Mouse (Mus musculus): ENCODE measurements around the gene Olfr1322. TPM values are rescaled to one million over a fixed set of nuclear protein-coding genes. Genes with fewer than 3 reads are reported as not detected.

The Olfr1322 gene
- polyA plus RNA-seq (2012; ENCODE audit: low replicate concordance): not detected in 2 replicates

GRCm38 (mm10) chrX:49891383-49891782, at the start of gene Olfr1322:
Olfr1322 (minus strand) TSS chrX:49891483.

Other genes with a start within 250 kb of the Olfr1322 start
- gene Olfr1320, start 219.2 kb downstream of the Olfr1322 start, polyA plus RNA-seq (2012; ENCODE audit: low replicate concordance): 0.08 TPM in 1 of 2 replicates, not detected in the other
- not detected in 2 replicates for gene Olfr1321, start 156.4 kb downstream of the Olfr1322 start, polyA plus RNA-seq (2012; ENCODE audit: low replicate concordance)
- gene Igsf1, start 93.7 kb downstream of the Olfr1322 start, polyA plus RNA-seq (2012; ENCODE audit: low replicate concordance): not detected in 2 replicates
- gene Olfr1323, start 127.9 kb upstream of the Olfr1322 start, polyA plus RNA-seq (2012; ENCODE audit: low replicate concordance): not detected in 2 replicates

Data from hematopoietic multipotent progenitor cell, adult 10-12 weeks (in vitro differentiated cells).